Mouse (Mus musculus): Measurements from ENCODE around the gene Jarid2.

The Jarid2 gene

DNA sequence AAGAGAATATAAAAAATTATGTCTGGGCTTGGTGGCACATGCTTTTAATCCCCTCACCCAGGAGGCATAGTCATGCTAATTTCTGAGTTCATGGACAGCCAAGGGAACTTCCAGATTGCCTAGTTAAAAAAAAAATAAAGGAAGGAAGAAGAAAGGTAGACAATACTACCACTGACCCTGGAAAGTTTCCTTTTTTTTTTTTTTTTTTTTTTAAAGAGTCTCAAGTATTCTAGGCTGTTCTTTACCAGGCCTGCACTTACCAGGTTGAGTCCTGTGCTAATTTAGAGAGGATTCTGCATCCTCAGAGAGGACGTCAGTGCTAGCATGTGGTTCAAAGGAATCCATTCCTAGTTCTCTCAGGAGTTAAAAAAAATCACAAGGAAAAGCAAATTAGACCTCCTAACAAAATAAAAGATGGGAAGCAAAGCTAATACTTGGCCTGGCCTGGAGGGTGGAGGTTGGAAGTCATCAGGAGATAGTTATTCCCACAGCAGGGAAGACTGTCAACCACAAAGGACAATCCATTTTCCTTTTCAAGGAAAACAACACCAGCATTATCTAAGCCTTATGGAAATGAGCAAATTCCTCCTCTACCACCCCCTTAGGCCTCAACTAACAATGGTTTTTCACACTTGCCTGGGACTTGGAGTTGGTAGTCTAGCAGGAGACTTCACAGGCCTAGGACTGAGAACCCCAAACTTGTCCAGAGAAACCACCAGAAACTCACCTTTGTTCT is 961 bp upstream of the Jarid2 start:
- CTCF ChIA-PET: no interaction called here

DNA sequence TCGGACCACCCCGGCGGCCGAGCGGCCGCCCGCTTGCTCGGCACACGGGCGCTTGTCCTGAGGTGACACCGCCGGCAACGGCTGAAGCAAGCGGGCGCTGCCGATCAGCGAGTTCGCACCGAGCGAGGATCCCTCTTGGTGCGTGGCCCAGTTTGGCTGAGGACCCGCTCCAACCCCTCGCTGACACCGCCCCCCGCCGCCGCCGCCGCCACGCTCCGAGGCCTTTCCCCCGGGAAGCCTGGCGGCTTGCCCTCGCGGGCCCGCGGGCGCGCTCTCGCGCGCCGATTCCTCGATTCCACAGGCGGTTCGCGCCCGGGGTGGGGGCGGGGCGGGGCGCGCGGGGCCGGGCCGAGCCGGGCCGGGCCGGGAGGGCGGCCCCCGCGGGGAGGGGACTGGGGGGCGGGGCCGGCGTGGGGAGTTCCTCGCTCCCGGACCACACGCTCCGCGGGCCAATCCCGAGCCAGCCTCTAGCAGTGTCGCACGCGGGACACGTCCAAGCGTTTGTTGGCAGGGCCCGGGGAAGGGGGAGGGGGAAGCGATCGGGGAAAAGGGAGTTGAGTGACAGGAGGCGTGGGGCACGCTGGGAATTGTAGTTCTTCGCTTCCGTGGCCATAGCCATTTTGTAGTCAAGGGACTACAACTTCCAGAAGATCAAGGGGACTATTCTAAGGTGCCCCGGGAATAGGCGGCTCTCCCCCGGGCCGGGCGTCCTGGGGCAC is 1.0 kb downstream of the Jarid2 start:
- CTCF ChIA-PET: interaction anchor here (1.0 kb wide), 1 partner anchor 70 kb away, joined by 4 read pairs; no protein-coding TSS in a partner anchor

DNA sequence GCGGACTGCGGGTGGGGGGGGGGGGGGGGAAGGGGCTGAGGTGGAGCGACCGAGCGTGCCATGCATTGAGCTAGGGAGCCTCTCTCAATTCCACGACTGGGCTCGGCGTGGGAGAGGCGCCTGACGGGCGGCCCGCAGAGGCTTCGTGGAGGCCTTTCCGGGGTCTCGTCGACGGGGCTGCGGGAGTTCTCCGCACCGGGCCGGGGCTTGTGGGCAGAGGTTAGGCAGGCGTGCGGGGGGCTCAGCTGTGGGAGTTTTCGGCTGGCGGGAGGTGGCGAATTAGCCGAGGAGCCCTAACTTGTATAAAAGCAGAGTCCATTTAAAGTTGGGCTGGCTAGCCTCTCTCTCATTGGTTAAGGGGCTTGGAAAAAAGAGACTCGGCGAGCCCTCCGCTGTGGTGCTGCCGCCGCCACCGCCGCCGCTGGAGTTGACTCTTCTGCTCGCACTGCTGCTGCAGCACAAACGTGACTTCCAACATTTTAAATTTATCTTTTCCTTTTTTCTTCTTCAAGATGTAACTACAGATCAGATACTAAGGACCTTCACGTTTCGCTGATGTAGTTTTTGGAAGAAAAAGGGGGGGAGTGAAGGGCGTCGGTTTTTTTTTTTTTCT is 1.8 kb downstream of the Jarid2 start:
- CTCF ChIA-PET: interaction anchor here (0.6 to 1.0 kb wide), 3 partner anchors 21 to 429 kb away, joined by 3 to 13 read pairs (median 4); no protein-coding TSS in a partner anchor

DNA sequence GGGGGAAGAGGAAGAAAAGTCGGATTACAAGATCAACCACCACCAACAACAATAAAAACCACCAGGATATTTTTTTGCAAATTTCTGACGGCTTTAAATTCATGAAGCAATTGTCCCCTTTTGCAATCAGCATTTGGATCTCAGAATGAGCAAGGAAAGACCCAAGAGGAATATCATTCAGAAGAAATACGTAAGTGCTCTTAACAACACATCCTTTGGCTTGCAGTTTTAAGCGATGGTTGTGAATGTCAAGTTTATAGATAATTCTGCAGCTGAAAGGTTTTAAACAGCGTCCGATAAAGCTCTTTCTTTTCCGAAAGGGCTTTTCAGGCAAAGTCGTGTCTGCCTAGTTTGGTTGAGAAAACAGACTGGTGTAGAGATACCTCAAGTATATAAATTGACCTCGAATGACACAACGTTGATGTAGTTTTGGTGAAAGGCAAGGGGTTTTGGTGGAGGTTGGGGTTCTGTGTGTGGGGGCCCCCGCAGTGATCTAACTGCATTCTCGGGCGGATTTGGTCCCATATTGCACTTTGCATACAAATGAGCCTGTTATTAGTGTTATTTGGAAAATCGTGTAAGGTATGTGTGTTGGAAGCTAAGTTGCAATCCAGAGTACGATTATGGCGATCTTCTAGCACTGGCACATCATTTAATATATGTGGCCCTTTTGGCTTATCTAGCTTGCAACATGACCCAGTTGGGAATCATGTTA is 2.6 kb downstream of the Jarid2 start:
- CTCF ChIA-PET: interaction anchor here (0.6 to 0.7 kb wide), 3 partner anchors 73 to 1004 kb away, joined by 3 to 10 read pairs (median 9); no protein-coding TSS in a partner anchor

- CTCF ChIA-PET: interaction anchor here (0.6 to 0.7 kb wide), 3 partner anchors 72 to 1004 kb away, joined by 3 to 10 read pairs (median 9); no protein-coding TSS in a partner anchor
These were observed 3.2 kb downstream of the Jarid2 start for GRCm38 (mm10) chr13:44732442-44732974.

DNA sequence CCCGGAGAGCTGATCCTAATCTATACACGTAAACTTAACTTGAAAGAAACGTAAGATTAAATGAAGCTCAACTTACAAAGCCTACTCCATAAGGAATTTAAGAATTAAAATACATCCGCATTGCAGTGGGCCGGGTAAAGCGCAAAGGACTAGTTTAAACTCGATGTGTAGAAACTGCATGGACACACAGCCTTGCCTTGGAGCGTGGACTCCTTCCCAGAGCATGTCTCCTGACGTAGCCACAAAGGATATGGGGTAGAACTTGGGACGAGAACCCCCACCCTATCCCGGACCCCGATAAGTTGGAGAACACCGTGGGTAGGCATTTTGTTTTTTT is 3.7 kb downstream of the Jarid2 start:
- CTCF ChIA-PET: interaction anchor here (0.5 to 0.7 kb wide), 2 partner anchors 122 to 355 kb away, joined by 3 read pairs; no protein-coding TSS in a partner anchor

DNA sequence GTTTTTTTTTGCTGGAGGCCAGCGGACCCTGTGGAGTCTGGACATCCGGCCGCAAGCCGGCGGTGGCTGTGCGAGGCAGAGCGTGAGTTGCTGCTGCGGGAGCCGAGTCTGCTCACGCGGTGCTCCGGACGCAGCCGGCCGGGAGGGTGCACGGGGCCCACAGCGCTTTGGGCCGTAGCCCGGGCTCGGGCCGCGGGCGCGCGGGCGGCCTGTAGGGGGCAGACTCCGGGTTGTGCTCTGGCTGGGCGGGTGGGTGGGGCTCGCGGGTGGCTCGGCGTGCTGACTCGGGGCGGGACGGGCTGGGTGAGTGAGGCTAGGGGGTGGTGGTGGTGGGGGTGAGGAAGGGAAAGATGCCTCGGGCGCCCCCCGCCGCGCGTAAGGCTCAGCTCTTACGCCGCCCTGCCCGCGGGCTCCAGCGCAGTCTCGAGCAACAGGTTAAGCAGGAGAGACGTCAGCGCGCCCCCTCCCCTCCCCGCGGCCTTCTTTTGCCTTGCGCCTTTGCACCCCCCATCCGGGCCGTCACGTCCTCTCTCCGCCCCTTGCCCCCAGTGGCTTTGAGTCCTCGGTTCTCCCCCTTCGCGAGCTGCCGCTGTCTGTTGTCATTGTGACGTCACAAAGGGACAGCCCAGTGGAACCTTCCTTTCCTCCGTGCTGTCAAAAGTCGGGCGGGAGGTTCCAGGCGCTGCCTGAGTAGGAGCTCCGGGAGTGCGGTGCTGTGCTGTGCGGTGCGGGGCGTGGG is 4.3 kb downstream of the Jarid2 start:
- CTCF ChIA-PET: interaction anchor here (0.5 to 1.1 kb wide), 6 partner anchors 31 to 355 kb away, joined by 3 to 5 read pairs (median 3); no protein-coding TSS in a partner anchor

DNA sequence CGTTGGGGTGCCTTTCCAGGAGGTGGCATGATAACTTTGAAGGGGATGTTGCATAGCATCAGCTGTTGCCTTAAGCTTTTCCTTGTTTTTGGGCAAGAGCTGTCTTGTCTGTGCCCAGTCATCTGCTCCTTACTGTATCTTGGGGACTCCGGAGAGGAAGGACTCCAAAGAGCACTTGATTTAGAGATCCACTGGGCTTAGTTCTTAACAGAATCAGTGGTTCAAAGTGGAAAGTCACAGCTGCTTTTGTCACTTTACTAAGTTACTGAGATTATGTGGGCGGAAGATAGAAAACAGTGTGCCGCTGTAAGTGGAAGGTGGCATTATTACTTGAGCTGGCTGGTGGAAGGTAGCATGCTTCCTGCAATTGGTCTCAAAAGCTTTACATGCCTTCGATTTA is 5.2 kb downstream of the Jarid2 start:
- CTCF ChIA-PET: interaction anchor here (0.7 to 1.1 kb wide), 4 partner anchors 10 to 75 kb away, joined by 3 to 5 read pairs (median 3); no protein-coding TSS in a partner anchor

- CTCF ChIA-PET: interaction anchor here (1.0 kb wide), 1 partner anchor 9 kb away, joined by 5 read pairs; no protein-coding TSS in a partner anchor
These were observed 5.9 kb downstream of the Jarid2 start for GRCm38 (mm10) chr13:44735088-44735690.

DNA sequence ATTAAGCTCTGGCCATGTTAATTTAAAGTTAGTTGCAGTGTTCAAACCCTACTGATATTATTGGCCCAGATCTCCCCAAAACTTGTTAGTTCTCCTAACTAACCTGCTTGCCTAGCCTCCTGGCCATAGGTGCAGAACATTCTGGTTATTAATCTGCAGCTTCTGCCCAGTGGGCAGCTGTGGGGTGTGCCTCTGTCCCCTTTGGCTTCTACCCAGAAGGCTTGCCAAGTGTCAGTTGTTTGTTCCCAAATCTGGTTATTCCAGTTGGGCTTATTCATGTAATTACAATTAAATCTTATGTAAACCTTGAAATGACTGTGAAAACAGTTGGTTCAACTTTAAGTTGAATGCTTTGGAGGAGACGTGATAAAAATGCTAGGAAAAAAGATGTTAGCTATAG is 8.0 kb downstream of the Jarid2 start:
- CTCF ChIA-PET: interaction anchor here (0.6 kb wide), 1 partner anchor 181 kb away, joined by 4 read pairs; no protein-coding TSS in a partner anchor

DNA sequence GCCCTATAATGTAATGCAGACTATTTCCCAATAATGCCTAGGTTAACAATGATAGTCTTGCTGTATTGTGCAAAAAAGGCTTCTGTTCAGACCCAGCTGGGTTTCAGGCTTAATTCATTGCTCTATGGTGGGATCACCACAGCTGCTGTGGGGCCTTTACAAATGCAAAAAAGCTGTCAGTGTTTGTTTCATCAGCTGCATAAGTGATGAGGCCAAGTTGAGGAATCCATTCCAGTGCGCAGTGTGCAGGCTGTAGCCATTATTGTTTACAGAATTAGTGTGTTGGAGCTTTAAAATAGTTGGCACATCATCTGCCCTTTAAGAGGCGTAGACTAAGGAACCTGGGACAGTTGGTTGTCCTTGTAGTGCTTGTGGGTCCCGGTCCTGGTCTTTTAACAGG is 22.5 kb downstream of the Jarid2 start:
- CTCF ChIA-PET: interaction anchor here (0.6 kb wide), 1 partner anchor 21 kb away, joined by 13 read pairs; no protein-coding TSS in a partner anchor

DNA sequence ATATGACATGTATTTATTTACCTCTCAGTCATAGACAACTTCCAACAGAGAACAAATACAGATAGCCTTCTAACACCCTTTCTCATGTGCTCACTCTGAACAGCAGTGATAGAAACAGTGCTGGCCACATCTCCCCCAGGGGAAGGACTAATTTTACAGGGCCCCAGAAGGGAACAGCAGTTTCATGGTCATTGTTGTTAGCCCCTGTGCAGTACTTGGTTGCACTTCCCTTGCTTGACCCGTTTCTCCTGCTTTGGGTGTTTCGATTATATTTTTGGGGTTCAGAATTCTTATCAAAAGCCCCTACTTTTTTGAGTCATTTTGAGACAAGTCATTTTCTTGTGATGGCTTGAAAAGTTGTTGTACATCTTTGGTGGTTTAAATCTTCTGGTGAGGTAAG is 23.9 kb downstream of the Jarid2 start:
- CTCF ChIA-PET: no interaction called here

DNA sequence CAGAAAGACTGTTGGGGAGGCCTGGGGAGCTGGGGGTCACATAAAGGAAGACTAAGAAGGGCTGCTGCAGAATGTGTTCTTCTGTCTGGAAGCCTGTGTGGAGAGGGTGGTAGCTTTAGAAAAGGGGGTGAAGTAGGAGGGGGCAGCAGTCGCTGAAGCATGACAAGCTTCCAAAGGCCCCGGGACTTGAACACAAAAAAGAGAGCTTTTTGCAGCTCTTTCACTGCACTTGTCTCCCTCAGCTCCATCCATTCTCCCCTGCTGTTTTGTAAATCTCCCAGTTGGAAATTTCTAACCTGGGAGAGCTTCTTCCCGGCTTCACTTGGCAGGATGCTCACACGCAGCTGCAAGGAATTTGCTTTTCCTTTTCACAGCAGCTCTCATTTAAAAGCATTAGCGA is 26.2 kb downstream of the Jarid2 start:
- CTCF ChIA-PET: interaction anchor here (0.5 to 0.7 kb wide), 2 partner anchors 113 to 1023 kb away, joined by 3 read pairs; no protein-coding TSS in a partner anchor

DNA sequence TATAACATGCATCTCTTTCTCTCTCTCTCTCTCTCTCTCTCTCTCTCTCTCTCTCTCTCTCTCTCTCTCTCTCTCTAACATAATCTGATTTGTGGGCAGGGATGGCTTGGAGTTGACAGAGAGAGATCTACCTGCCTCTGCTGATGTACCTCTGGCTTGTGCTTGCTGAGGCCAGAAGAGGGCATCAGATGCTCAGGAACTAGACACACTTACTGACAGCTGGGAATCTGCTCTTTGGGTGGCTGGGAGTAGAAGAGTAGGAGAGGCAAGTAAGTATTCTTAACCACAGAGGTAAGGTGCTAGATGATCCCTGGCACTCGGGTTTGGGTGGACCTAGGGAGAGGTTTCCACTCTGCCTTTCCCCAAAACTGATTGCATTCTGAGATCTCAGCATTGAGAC is 29.5 kb downstream of the Jarid2 start:
- CTCF ChIA-PET: interaction anchor here (0.6 kb wide), 1 partner anchor 45 kb away, joined by 3 read pairs; no protein-coding TSS in a partner anchor

- CTCF ChIA-PET: interaction anchor here (0.5 to 1.2 kb wide), 3 partner anchors 14 to 1023 kb away, joined by 3 to 7 read pairs (median 4); no protein-coding TSS in a partner anchor
These were observed 31.5 kb downstream of the Jarid2 start for GRCm38 (mm10) chr13:44760761-44761160.

DNA sequence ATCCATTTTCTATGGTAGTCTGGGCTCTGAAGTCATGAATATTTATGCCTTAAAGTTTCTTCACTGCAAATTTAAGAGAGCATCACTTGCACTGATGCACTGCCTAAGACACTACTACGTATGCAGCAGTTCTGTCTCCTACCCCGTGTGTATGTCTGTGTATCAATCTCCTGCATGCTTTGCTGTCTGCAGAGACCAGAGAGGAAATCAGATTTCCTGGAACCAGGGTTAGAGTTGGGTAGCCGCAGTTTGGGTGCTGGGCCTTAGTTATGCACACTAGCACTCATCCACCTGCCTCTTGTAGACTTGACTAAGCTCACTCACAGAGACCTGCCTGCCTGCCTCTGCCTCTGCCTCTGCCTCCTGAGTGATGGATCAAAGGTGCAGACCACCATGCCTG is 33.8 kb downstream of the Jarid2 start:
- CTCF ChIA-PET: interaction anchor here (0.5 kb wide), 1 partner anchor 393 kb away, joined by 8 read pairs; no protein-coding TSS in a partner anchor

DNA sequence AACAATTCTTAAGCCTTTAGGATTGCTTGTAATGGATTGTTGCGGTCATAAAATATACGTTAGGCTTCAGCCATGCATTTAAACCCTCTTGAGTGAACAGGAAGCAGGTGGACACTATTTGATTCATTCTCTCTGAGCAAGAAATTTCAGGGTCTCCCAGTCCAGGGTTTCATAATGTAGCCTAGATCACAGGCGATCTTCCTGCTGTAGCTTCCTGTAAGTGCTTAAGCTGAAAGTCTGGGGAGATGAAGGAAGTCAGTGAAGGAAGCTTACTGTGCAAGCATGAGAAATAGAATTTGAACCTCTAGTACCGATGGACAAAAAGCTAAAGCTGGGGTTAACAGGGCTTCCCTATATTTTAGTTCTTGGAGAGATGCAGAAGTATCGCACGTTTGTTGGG is 38.5 kb downstream of the Jarid2 start:
- CTCF ChIA-PET: no interaction called here

GRCm38 (mm10) chr13:44770808-44771605 is 41.7 kb downstream of the Jarid2 start:
- CTCF ChIA-PET: no interaction called here

DNA sequence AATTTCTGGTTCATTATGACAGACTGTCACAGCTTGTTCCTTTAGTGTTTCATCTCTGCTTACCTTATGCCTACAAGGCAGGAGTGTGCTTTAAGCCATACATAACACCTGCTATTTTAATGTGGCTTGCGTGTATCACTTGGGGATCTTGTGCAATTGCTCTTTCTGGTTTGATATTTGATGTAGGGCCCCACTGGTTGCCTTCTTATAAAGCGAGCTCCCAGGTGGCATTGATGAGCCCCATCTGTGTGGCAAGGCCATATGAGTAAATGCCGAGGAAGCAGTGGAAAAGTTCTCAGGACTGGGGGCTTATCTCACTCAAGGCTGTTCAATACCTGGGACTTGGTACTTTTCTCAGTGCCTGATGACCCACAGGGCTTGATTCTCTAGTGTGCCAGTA is 43.5 kb downstream of the Jarid2 start:
- CTCF ChIA-PET: interaction anchor here (0.6 kb wide), 1 partner anchor 14 kb away, joined by 3 read pairs; no protein-coding TSS in a partner anchor
